Mouse (Mus musculus) cerebellum, adult 2 months (tissue): ENCODE results near the gene Surf6.

Experiments
- CTCF ChIP-seq: fragments of 200-500 bp; IDR thresholded peaks from 2 replicates; pipeline ENCODE4 v1.5.1; 2011; ENCODE audit warnings: low read depth, mild to moderate bottlenecking, control low read depth, low read length, moderate library complexity, borderline replicate concordance; ENCODE audit not compliant: insufficient read depth
- POLR2A ChIP-seq: fragments of 200-500 bp; IDR thresholded peaks from 2 replicates; pipeline ENCODE4 v1.6.1; 2011; ENCODE audit warnings: low read length, control low read depth, borderline replicate concordance; ENCODE audit not compliant: insufficient read depth

DNA sequence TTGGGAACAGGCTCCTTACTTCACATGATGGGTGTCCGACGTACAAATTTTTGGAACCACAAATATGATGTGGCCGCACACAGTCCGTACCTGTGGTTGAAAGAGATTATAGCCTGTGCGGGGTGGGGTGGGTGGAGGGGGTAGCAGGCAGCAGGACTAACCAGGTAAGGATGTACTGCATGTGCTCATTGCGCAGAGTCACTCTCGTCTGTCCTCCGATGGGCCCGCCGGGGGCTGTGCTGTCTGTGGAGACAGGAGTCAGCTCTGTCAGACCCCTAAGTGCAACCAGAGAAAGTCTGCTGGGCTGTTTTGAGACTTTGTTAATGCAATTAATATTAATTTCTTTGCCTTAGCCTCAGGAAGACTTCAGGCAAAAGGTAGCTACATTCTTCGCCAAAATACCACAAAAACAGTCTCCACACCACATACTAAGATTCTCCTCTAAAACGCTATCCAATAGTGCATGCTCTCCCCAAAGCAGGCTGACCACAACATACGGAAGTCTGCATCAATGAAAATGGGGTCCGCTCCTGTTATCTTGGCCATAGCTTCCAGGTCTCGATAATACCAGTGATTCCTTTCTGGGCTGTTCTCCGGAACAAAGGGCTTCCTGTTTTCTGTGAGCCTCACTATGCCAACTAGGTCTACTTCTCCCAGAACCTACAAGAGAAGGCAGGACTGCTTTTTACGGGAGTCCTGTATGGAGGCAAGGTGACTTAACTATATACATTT is 10.9 kb upstream of the Surf6 start:
- TF ChIP-seq CTCF: no peak
- no peak for TF ChIP-seq POLR2A
